Mouse (Mus musculus): ENCODE results near the gene Fstl4. TPM values are rescaled to one million over a fixed set of nuclear protein-coding genes. Genes with fewer than 3 reads are reported as not detected.

Fstl4 gene
- total RNA-seq, 2 experiments from 2014 or later: 11.6 to 12.8 TPM

DNA sequence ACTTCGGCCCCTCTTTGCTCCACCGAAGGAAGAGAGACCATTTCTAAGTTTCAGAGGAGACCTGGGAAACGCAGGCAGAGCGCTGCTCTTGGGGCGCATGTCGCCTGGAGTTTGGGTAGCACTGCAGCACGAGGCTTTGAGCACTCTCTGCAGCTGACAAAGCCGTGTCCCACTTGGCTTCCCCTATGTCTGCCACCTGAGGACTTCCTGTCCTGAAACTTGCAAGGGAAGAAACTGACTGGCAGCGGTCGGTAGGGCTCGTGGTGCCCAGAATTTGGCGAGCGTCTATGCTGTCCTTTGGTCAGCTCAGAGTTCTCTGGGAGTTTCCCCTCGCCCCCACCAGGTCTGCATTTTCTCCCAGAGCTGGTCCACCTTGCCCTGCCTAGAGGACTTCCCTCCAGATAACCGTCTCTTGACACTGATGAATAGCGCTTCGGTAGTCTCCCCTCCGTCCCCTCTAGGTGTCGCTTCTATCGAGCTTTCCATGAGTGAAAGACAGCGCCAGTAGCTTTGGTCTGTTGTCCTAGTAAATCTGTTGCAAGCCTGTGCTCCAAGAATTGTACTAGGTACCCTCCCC, 1.3 kb downstream of the Fstl4 start:
- peak; percentile 36 to 78 for DNase-seq (ENCODE audit: low spot score in 2 of 2)

DNA sequence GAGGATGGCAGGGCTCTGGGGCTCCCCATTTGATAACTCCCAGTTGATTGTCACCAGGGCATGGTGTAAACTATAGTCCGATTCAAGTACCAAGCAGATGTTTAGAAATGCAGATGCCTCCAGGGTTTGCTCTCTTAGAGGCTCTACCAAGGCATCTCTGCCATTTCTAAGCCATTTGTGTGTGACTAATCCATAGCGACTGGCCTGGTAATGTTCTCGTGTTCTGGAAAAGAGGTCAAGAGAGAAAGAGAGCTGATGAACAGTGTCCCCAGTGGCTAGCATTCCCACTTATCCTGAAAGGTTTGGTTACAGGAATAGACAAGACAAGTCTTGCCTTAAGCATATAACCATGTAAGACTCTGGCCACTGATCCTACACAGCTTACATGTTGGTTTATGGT, 3.5 kb downstream of the Fstl4 start:
- no peak for DNase-seq (ENCODE audit: low spot score in 2 of 2)

DNA sequence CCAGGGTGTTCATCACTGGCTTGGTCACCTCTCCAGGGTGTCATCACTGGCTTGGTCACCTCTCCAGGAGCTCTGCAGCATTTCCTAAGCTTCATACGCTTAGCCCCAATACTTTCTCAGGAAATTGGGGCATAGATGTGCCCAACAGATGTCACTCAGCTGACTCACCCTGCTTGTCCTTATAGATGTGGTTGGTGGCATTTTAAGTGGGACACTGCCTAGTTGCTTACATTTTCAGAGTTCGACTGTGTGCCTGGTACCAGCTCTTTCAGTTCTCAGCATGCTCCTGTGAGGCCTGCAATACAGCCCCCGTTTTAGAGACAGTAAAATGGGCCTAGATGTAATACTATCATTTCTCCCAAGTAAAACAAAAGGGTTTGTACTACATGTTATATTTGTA, 8.6 kb downstream of the Fstl4 start:
- DNase-seq (ENCODE audit: low spot score in 2 of 2): no peak

DNA sequence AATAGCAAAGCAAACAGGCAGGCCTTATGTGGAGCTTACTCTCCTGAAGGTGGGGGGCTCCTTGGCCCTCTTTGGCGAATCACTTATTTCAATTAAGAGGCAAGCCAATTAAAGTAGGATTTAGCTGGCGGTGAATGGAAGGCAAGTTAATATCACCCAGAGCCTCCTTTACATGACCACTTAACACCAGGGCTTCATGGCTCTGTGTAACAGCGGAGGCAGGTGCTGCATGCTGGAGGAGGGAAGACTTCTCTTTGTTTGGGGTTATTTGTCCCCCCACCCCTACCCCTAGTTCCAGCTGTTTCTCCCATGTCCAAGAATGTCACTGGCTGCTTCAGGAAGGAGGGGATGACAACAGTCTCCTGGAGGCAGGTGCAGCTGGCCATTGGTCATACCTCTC, 10.9 kb downstream of the Fstl4 start:
- DNase-seq (ENCODE audit: low spot score in 2 of 2): no peak

DNA sequence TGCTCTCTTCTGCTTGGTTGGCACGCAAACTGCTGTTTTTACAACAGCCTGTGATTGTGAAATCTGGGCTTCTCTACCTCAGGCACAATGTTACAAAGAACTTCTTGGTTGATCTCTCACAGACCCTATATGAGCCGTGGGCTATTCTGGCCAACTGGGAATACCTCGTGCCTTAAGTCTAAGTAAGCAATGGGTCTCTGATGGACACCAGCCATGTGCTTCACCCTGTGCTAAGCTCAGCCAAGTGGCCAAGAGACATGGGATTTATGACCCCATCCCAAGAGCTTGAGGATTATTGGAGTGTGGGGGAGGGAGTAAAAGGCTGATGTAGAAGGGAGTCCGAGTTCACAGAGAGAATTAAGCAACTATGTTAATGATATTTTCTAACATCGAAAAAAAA, 18.0 kb downstream of the Fstl4 start:
- DNase-seq (ENCODE audit: low spot score in 2 of 2): no peak

DNA sequence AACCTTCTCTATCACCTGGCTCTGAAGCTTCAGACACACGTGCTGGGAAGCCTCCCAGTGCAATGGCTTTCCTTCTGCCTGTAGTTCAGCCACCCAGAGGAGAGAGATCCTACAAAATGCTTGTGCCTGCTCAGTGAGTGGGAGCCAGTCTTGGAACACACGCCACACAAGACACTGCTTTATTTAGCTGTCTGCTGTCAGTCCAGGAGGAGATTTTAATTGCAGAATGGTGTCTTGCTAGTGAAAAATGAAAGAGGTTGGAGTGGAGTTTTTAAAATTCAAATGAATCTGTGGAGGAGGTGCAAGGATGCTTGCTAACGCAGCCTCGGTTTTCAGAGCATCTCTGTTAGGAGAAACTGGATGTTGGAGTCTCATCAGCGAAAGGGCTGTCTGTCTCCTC, 29.9 kb downstream of the Fstl4 start:
- DNase-seq (ENCODE audit: low spot score in 2 of 2): peak; percentile 39 to 62

DNA sequence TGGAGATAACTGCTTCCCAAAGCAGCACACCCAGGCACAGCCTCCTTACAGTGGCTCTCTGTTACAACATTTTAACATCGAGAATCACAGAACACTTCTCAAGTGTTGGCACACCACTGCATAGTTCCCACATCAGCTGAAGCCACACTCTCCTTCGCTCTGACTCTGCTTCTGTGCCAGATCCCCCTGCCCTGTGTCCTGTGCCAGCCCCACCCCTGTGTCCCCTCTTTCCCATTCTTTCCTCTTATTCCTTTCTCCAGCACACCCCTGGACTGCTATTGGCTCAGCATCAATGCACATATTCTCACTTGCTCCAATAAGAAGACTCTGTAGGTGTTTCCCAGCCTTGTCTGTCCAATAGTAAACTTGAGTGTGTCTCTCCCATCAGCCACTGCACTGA, 45.1 kb downstream of the Fstl4 start:
- DNase-seq (ENCODE audit: low spot score in 2 of 2): no peak

DNA sequence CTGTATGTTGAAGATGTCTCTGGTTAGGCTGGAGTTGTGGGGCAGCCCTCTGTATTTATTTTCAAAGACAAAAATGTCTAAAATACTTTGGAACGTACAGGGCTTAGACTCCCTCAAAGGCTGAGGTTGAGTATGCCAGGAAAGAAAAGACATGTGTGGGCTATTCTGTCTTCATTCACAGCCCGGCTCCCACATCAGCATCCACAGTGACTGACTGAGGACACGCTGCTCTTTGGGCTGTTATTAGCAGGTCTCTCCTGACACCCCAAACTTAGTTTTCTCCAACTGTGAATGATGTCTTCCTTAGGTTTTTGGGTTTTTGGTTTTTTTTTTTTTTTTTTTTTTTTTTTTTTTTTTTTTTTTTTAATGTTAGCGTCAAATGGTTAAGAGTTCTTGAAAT, 51.6 kb downstream of the Fstl4 start:
- no peak for DNase-seq (ENCODE audit: low spot score in 2 of 2)

DNA sequence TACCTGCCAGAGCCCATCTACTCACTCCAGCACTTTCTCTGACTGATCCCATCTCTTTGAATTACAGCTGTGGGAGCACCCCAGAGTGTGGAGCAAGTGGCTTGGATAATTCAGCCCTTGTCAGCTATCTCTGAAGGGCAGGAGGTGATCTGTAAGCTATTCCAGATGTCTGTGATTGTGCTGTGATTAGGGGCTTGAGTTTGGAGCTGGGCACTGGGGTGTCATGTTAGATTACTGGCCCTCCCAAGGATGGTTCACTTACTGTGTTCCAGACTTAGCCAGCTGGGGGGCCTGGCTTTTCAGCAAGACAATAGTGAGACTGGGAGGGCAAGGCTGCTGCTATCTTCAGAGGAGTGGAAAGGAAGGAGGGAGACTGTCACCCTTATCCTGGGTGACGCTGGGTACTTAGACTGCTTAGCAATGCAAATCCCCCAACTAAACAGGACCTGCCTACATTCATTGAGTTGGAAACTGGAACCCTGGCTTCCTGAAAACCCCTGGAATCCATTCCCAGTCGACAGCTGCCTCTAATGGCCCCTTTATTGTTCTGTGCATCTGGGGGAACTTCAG, 56.0 kb downstream of the Fstl4 start:
- DNase-seq (ENCODE audit: low spot score in 2 of 2): no peak

DNA sequence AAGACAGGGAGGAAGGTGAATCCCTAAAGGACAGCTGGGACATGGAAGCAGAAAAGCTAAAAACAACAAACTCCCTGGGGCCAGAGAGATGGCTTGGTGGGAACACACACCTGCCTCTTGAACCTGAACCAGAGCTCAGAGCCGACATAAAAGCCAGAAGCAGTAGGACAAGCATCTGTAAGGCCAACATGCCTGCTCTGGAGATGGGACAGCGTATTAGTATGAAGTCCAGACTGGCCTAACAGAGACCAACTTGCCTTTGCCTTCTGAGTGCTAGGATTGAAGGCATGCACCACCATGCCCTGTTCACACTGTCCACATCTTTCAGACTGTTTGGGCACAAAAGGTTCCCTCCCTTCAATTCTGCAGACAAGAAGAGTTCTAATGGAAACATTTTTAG, 62.2 kb downstream of the Fstl4 start:
- DNase-seq (ENCODE audit: low spot score in 2 of 2): no peak

DNA sequence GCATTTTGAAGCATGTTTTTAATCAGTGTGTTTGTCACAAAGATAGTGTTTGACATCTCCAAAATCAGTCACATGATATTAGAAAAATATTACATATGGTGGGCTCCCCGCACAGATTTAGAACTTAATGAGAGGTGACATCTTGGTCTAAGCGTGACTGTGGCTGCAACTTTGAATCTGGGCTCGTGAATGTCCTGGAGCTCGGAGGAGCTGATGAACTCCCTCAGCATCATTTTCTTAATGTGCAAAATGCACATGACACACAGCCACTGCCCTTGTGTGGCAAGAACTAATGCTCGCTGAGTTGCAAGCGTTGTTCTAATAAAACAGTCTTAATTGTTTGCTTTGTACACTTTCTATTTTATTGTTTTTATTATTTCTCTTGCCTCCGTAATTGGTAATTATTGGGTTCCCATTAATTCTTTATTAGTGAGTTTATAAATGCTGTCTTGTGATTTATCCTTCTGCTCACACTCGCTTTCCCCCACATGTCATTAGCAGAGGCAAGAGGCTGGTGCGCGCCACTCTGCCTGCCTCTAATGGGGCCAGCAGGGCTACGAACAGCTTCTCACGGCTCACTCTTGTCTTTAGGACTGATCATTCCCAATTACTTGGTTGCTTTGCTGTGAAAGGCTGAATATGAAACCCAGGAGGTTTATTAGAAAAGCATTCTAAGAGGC, 67.3 kb downstream of the Fstl4 start:
- no peak for DNase-seq (ENCODE audit: low spot score in 2 of 2)

DNA sequence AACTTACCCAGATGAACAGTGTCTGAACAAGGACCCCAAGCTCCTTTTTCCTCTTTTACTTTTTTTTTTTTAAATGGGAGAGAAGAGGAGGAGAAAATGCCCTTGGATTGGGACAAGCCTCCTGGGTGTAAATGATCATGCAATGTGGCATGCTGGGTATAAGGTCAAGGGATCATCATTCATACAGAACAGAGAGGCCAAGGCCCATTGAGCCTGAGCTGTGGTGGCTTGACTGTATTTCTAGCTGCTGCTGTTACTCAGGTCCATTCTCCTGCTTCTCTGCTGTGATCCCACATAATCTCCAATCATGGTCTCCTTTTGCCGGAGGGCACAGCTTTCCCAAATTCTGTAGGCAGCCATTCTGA, 67.9 kb downstream of the Fstl4 start:
- no peak for DNase-seq (ENCODE audit: low spot score in 2 of 2)

DNA sequence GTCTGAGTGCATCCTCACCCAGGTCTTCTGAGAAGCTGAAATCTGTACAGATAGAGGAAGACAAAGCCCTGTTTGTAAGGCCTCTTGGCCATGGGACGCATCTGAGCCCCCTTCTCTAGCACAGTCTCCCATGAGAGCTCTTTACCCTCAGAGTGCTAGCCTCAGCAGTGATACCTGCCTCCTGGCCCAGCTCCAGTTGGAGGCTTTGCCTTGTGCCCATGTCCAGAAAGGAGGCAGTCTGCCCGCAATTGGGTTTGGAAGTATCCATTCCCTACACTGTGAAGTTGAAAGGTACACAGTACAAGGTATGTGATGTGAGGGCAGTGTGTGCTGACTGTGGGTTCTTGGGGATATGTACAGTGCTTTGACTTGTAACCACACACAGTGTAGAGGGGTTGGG, 84.3 kb downstream of the Fstl4 start:
- DNase-seq (ENCODE audit: low spot score in 2 of 2): no peak

DNA sequence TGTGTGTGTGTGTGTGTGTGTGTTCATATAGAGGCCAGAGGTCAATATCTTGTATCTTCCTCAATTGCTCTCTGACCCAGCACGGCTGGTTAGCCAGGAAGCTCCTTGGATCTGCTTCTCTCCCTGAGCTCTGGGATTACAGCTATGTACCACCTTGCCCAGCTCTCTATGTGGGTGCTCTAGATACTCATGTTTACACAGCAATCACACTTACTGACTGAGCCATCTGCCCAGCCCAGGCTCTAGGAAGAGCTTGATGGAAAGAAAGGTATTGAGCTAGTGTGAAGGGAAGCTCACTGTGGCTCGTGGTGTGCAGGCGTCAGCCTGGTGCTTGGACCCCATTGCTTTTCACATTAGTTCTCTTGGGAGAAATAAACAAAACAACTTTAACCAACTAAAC, 85.6 kb downstream of the Fstl4 start:
- DNase-seq (ENCODE audit: low spot score in 2 of 2): no peak

DNA sequence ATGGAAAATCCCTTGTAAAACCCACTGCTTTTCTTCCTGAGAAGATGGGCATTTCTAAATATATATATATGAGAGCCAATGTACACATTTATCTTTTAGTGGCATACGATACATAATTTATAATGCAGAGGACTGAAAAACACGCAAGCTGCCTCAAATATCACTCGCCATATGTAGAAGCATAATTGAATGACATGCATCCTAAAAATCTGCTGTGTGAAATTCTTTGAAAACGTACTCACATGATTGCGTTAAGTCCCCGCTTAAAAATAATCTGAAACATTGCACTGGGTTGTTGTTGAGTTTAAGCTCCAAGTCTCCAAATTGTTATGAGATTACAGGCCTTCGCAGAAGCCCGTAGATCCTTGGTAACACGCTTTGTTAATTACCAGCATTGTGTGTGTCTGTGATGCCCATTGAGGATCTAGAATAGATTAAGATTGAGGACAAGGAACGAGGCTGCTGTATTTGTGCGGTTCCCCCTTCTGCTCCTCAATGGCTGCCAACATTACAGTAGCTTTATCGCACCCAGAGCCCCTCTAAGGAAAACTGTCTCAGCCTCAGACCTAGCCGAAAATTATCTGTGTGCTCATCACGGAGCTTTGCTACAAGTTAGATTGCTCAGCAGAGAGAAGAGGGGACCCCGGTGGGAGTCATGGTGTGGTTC, 108.5 kb downstream of the Fstl4 start:
- no peak for DNase-seq (ENCODE audit: low spot score in 2 of 2)

DNA sequence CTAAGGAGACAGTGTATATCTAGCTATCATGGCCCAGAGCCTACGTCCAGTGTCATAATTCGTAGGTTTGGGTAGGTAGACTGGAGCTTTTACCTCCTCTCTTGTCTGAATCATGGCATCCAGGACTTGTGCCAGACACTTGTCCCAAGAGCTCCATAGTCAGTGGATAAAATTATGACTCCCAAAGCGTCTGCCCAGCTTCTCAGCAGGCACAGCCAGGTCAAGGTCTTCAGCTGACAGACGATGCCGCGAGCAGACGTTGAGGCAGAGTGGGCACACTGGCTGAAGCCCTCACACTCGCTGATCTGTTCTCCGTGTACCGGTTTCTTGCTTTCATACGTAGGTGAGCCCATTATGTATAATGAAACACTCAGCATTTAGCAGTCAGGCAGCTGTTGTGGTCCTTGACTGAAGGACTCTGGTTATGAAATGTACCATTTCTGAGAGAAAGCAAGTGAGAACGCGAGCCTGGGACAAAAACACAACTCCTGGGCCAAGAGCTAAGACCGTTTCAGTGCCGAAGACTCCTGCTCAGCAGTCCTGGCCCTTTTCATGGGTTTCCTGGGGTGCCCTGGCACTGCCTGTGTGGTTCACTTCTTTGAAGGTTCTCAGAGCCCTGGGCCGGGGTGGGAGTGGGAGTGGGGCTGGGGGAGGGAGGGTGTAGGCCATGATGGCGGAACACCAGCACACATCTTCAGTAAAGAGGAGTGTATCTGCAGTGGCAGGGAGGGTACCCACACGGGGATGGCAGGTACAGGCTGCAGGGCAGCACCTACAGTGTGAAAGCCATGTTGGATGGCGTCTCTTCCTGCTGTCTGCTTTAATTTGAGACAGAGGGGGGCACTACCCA, 111.7 kb downstream of the Fstl4 start:
- DNase-seq (ENCODE audit: low spot score in 2 of 2): no peak

DNA sequence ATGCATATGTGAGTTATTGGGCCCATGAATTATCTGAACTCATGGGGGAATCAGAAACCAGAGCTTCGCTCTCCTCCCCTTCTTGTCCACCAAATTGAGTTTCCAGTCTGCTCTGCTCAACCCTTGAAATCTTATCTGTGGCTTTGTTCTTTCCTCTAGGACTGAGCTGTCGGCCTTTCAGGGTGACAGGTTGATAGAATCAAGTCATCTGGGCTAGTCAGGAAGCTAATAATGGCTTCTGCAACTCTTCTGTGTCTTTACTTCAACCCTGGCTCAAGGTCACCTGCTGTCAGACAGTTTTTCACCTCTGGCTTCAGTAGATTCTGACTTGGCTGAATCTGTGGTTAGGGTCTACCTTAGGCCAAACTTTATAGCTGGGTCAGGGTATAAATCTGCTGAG, 113.2 kb downstream of the Fstl4 start:
- DNase-seq (ENCODE audit: low spot score in 2 of 2): no peak

DNA sequence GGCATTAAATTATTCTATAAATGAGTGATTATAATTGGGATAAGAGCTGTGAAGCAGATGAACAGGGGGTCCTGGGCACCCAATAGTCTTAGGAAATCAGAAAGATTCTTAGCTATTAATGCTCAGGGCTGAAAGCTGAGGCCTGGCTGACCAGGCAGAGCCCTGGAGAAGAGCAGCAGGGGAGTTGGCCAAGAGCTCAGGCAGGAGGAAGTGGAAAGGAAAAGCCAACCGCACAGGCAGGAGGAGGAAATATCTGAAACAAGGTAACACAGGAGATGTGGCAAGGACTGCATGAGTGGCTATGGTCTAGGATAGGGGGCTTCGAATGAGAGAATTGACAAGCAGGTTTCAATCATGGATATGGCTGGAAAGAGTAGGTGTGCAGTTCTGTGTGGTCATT, 115.5 kb downstream of the Fstl4 start:
- no peak for DNase-seq (ENCODE audit: low spot score in 2 of 2)

DNA sequence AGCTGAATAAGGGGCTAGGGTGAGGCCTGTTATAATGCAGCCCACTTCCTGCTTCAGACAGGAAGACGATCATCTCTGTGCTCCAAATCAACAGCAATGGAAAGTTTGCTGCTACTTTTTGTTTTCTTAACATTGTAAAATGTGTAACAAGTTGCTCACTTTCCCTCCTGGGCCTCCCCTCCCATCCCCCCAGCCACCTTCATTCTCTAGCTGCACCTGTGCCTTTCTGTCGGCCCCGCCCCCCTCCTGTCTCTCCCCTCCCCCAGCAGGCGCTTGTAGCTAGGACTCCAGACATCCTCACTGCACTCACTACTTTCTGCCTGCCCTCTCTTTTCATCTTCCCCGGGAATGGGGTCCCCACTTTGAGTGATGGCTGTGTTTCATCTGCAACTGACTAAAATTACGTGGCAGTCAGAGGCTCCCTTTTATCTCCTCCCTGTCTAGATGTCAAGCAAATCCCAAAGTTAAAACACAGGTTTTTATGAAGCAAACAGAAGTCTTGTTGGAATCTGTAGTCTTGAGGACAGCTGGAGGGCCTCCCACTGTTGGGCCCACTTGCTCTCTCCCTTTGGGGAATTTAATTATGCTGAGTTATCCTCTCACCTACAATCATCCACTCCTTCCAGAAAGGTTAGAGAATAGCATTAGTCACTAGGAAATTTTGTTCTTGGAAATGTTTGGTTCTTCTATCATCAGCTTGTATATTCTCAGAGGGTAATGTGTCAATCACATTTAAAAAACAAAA, 122.3 kb downstream of the Fstl4 start:
- no peak for DNase-seq (ENCODE audit: low spot score in 2 of 2)

DNA sequence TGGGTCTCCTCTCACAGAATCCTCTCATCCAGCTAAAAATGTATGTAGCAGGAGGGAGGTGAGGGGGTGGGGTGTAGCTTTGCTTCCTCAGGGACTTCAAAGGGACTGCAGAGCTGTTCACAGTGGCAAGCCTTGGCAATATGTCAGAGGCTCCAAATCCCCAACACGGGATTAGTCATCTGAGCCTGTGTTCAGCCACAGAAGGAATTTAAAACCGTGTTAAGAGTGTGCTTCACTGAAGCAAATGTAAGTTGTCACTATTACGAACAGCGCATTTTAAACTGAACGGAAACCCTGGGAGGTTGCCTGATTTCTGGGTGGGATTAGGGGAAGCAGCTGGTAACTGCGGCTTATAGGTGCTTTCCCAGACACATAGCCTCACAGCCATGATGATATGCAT, 123.7 kb downstream of the Fstl4 start:
- no peak for DNase-seq (ENCODE audit: low spot score in 2 of 2)

DNA sequence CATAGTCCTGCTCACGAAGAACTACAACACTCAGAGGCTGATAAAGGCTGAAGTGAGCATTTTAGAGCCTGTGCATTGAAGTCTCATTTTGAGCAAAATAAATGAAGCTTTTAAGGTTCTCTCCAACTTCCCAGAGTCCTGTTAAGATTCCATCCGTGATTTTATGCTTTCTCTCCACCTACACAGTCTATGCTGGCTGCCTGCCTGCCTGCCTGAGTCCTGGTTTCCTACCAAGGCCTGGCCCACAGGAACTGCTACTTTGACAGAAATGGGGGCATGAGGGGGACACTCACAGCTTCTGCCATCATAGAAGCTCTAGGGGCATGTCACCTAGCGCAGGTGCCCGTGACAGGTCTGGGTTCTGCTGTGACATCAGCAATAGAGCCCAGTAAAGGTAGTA, 125.1 kb downstream of the Fstl4 start:
- DNase-seq (ENCODE audit: low spot score in 2 of 2): peak in 1 of 2 experiments; percentile 26
